Mouse (Mus musculus): ENCODE results near the gene Cacna1b. TPM values are rescaled to one million over a fixed set of nuclear protein-coding genes. Genes with fewer than 3 reads are reported as not detected.

The Cacna1b gene
- polyA plus RNA-seq, 1 experiment from 2014 or later, result 0.34 TPM

DNA sequence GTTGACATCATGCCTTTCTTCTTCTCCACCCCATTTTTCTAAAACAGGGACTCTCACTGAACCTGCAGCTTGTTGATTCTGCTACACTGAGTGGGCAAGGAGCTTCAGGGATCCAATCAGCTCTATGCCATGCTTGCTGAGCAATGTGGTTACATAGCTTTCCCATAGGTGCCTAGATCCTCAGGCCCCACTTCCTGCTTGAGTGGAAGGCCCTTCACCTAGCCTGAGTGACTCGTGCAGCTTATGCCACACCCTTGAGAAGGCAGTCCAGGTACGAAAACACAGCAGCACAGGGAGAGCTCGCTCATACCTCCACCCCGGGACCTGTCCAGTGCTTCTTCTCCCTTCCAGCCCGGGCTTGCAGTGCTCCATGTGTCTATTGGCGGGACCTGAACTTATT is 129.3 kb downstream of the Cacna1b start:
- Histone ChIP-seq H3K4me3 (ENCODE audit: low read depth, low read length) (no peak overlapping the region), H3K27ac (ENCODE audit: low read depth) (no peak overlapping the region), H3K9me3 (ENCODE audit: low read length) (no peaks in the 10 kb centered on the region), H3K9ac (replicated peaks) (no peak overlapping the region), H3K36me3 (replicated peaks; ENCODE audit: insufficient read depth, low read length) (no peaks in the 10 kb centered on the region), H3K4me2 (ENCODE audit: low read depth, low read length) (no peak overlapping the region), H3K4me1 (ENCODE audit: insufficient read depth) (no peaks in the 10 kb centered on the region), H3K27me3 (ENCODE audit: insufficient read depth, low read length) (no peaks in the 10 kb centered on the region)
- ATAC-seq (no peak), DNase-seq (no peak)
- WGBS (ENCODE audit: insufficient replicate concordance), result 62% methylated on average over 6 of the region's 6 CpGs
- TF ChIP-seq EP300 (IDR thresholded peaks at IDR 0.05; ENCODE audit: low read depth) (no peak), CTCF (IDR thresholded peaks at IDR 0.05; ENCODE audit: low read depth) (no peak)

DNA sequence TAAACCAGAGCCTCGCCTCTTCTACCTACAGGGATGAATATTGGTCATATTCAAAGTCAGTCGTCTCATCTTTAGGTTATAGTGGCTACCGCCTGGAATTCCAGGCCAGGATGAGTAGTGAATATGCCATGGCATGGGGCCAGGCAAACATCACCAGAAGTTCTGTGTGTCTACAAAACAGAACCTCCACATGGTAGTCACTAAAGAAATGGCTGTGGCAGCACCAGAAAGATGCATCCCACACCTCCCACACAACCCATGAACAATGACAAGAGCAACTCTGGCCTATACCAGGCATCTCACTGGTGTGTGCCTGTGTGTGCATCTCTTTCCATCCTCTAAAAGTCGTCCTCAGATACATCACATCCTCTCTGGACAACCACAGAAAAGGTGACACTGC is 145.8 kb downstream of the Cacna1b start:
- Histone ChIP-seq H3K4me1 (ENCODE audit: insufficient read depth) (no peaks in the 10 kb centered on the region), H3K4me3 (ENCODE audit: low read depth, low read length) (no peak overlapping the region), H3K9ac (replicated peaks) (no peak overlapping the region), H3K27me3 (ENCODE audit: insufficient read depth, low read length) (no peaks in the 10 kb centered on the region), H3K9me3 (ENCODE audit: low read length) (no peaks in the 10 kb centered on the region), H3K36me3 (replicated peaks; ENCODE audit: insufficient read depth, low read length) (no peaks in the 10 kb centered on the region), H3K4me2 (ENCODE audit: low read depth, low read length) (no peak overlapping the region), H3K27ac (ENCODE audit: low read depth) (no peak overlapping the region)
- no peak for TF ChIP-seq CTCF (IDR thresholded peaks at IDR 0.05; ENCODE audit: low read depth)
- ATAC-seq (no peak), DNase-seq (no peak)
- 80% methylated on average over 4 of the region's 4 CpGs for WGBS (ENCODE audit: insufficient replicate concordance)

DNA sequence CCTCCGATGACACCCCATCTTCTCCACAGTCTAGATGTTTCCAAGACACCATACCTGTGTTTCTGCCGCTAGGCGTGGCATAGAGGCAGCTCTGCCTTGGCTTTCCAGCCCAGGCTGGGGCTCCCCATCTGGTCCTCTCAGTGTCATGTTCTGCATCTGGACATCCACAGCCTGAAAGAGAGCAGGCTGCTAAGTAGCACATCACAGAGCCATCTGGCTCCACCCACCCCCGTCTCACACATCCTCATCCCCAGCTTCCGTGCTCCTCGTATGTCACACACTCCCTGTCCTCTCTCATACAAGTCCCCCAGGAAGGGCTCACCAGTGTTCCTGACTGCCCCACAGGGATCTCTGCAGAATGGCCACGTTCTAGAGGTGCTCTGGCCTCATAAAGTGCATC is 153.2 kb downstream of the Cacna1b start:
- Histone ChIP-seq H3K4me3 (ENCODE audit: low read depth, low read length) (no peak overlapping the region), H3K4me1 (ENCODE audit: insufficient read depth) (no peaks in the 10 kb centered on the region), H3K9ac (replicated peaks) (no peak overlapping the region), H3K4me2 (ENCODE audit: low read depth, low read length) (no peak overlapping the region), H3K27me3 (ENCODE audit: insufficient read depth, low read length) (no peaks in the 10 kb centered on the region), H3K27ac (ENCODE audit: low read depth) (no peak overlapping the region), H3K9me3 (ENCODE audit: low read length) (no peaks in the 10 kb centered on the region), H3K36me3 (replicated peaks; ENCODE audit: insufficient read depth, low read length) (no peaks in the 10 kb centered on the region)
- DNase-seq (no peak), ATAC-seq (no peak)
- 76% methylated on average over 7 of the region's 7 CpGs for WGBS (ENCODE audit: insufficient replicate concordance)
- TF ChIP-seq CTCF (IDR thresholded peaks at IDR 0.05; ENCODE audit: low read depth) (no peak), EP300 (IDR thresholded peaks at IDR 0.05; ENCODE audit: low read depth) (no peak)

- Histone ChIP-seq H3K4me2 (ENCODE audit: low read depth, low read length) (0 out of 2 replicates have a peak overlapping the region, but pooled peaks have one; percentile 6), H3K27ac (ENCODE audit: low read depth) (no peak overlapping the region), H3K4me3 (ENCODE audit: low read depth, low read length) (no peak overlapping the region), H3K4me1 (ENCODE audit: insufficient read depth) (no peaks in the 10 kb centered on the region), H3K27me3 (ENCODE audit: insufficient read depth, low read length) (no peaks in the 10 kb centered on the region), H3K9me3 (ENCODE audit: low read length) (no peaks in the 10 kb centered on the region), H3K9ac (replicated peaks) (no peak overlapping the region), H3K36me3 (replicated peaks; ENCODE audit: insufficient read depth, low read length) (no peaks in the 10 kb centered on the region)
- 17% methylated on average over 7 of the region's 7 CpGs for WGBS (ENCODE audit: insufficient replicate concordance)
- no peak for DNase-seq
- TF ChIP-seq EP300 (IDR thresholded peaks at IDR 0.05; ENCODE audit: low read depth), result no peak
- TF ChIP-seq CTCF (IDR thresholded peaks at IDR 0.05; ENCODE audit: low read depth), result no peak
- no peak for ATAC-seq
Observed at GRCm38 (mm10) chr2:24608765-24609138, 154.2 kb downstream of the Cacna1b start.

GRCm38 (mm10) chr2:24607905-24608764 is 154.8 kb downstream of the Cacna1b start:
- DNase-seq, result no peak
- no peak overlapping the region for H3K4me3 ChIP-seq (ENCODE audit: low read depth, low read length)
- H3K36me3 ChIP-seq (replicated peaks; ENCODE audit: insufficient read depth, low read length), result no peaks in the 10 kb centered on the region
- 46% methylated on average over 13 of the region's 13 CpGs for WGBS (ENCODE audit: insufficient replicate concordance)
- no peaks in the 10 kb centered on the region for H3K27me3 ChIP-seq (ENCODE audit: insufficient read depth, low read length)
- H3K4me2 ChIP-seq (ENCODE audit: low read depth, low read length), result 0 out of 2 replicates have a peak overlapping the region, but pooled peaks have one; percentile 6
- ATAC-seq, result no peak
- H3K4me1 ChIP-seq (ENCODE audit: insufficient read depth), result no peaks in the 10 kb centered on the region
- H3K9ac ChIP-seq (replicated peaks), result no peak overlapping the region
- no peak overlapping the region for H3K27ac ChIP-seq (ENCODE audit: low read depth)
- TF ChIP-seq CTCF (IDR thresholded peaks at IDR 0.05; ENCODE audit: low read depth) (no peak), EP300 (IDR thresholded peaks at IDR 0.05; ENCODE audit: low read depth) (no peak)
- H3K9me3 ChIP-seq (ENCODE audit: low read length), result no peaks in the 10 kb centered on the region

DNA sequence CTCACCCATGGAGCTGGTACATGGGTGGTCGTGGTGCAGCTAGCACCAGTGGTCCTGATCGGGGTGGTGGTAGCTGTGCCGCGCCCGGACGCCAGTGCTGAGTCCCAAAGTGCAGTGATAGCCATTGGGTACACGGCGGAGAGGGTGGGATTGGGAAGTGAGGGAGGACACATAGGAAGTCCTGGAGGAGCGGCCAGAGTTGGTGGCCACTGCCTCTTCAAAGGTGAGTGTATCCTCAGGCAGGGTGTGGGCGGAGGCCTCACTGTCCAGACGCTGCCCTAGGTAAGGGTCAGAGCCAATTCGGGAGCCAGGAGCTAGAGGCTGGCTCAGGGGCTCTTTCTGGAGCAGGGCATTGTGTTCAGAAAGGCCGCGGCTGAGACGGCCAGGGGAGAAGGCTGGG is 156.4 kb downstream of the Cacna1b start:
- DNase-seq, result no peak
- 84% methylated on average over 15 of the region's 15 CpGs for WGBS (ENCODE audit: insufficient replicate concordance)
- TF ChIP-seq CTCF (IDR thresholded peaks at IDR 0.05; ENCODE audit: low read depth) (no peak), EP300 (IDR thresholded peaks at IDR 0.05; ENCODE audit: low read depth) (no peak)

More for the DNA sequence above, 156.4 kb downstream of the Cacna1b start:
- Histone ChIP-seq H3K9me3 (ENCODE audit: low read length) (no peaks in the 10 kb centered on the region), H3K4me2 (ENCODE audit: low read depth, low read length) (no peak overlapping the region), H3K4me3 (ENCODE audit: low read depth, low read length) (no peak overlapping the region), H3K4me1 (ENCODE audit: insufficient read depth) (no peaks in the 10 kb centered on the region), H3K27ac (ENCODE audit: low read depth) (no peak overlapping the region), H3K27me3 (ENCODE audit: insufficient read depth, low read length) (no peaks in the 10 kb centered on the region), H3K36me3 (replicated peaks; ENCODE audit: insufficient read depth, low read length) (no peaks in the 10 kb centered on the region), H3K9ac (replicated peaks) (no peak overlapping the region)
- no peak for ATAC-seq

All from liver, postnatal 0 days (tissue).